Mouse (Mus musculus): Measurements from ENCODE around the gene Fra10ac1. TPM values are rescaled to one million over a fixed set of nuclear protein-coding genes. Genes with fewer than 3 reads are reported as not detected.

Fra10ac1 gene
- 0.24 and 0.31 TPM in 2 replicates for polyA plus RNA-seq (2012)

- H3K36me3 ChIP-seq (ENCODE audit: control insufficient read depth) = no peaks in the 10 kb centered on the region; the same call in 1 of the 2 replicates
- peak within 1 kb of the TSS; percentile 83 for H3K4me3 ChIP-seq (replicated peaks)
- H3K27me3 ChIP-seq (ENCODE audit: control insufficient read depth) = no peaks in the 10 kb centered on the region
- TF ChIP-seq GATA1 (IDR thresholded peaks at IDR 0.05; ENCODE audit: low read length) (no peak), TAL1 (IDR thresholded peaks at IDR 0.05; ENCODE audit: low read length) (no peak)
- peaks cover 20% of the 10 kb centered on the region for H3K4me1 ChIP-seq (ENCODE audit: control insufficient read depth)
- H3K9me3 ChIP-seq (ENCODE audit: control insufficient read depth, low read length) = no peaks in the 10 kb centered on the region; the same call in 1 of the 2 replicates
Observed at GRCm38 (mm10) chr19:38223905-38224684, at the start of gene Fra10ac1. Fra10ac1 (minus strand) TSS chr19:38224156.

DNA sequence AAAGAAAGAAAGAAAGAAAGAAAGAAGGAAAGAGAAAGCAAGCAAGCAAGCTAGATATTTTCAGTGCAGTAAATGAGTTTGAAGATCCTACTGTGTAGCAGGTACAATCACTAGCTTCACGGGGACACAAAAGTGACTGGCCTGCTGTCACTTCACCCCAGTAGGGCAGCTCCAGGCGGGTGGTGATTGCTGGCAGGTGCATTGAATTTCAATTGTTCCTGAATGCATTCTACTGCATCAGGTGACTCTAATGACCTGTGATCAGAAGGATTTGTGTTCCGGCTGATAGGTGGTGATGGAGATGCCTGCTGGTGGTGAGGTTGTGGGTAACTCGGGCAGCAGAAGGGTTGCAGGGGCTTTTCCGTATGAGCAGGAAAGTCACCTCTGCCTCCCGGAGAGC, 47.1 kb upstream of the Fra10ac1 start:
- H3K36me3 ChIP-seq (ENCODE audit: control insufficient read depth) = no peaks in the 10 kb centered on the region
- no peaks in the 10 kb centered on the region; the same call in 1 of the 2 replicates for H3K27me3 ChIP-seq (ENCODE audit: control insufficient read depth)
- no peaks in the 10 kb centered on the region for H3K9me3 ChIP-seq (ENCODE audit: control insufficient read depth, low read length)
- H3K4me1 ChIP-seq (ENCODE audit: control insufficient read depth) = no peaks in the 10 kb centered on the region
- no peak for TF ChIP-seq GATA1 (IDR thresholded peaks at IDR 0.05; ENCODE audit: low read length)
- no peak for TF ChIP-seq TAL1 (IDR thresholded peaks at IDR 0.05; ENCODE audit: low read length)
- no peak overlapping the region for H3K4me3 ChIP-seq (replicated peaks)

GRCm38 (mm10) chr19:38267469-38267868, 43.5 kb upstream of the Fra10ac1 start:
- no peak for TF ChIP-seq GATA1 (IDR thresholded peaks at IDR 0.05; ENCODE audit: low read length)
- no peak for TF ChIP-seq TAL1 (IDR thresholded peaks at IDR 0.05; ENCODE audit: low read length)
- Histone ChIP-seq H3K27me3 (ENCODE audit: control insufficient read depth) (peaks cover 11% of the 10 kb centered on the region), H3K9me3 (ENCODE audit: control insufficient read depth, low read length) (no peaks in the 10 kb centered on the region), H3K36me3 (ENCODE audit: control insufficient read depth) (no peaks in the 10 kb centered on the region), H3K4me1 (ENCODE audit: control insufficient read depth) (no peaks in the 10 kb centered on the region), H3K4me3 (replicated peaks) (no peak overlapping the region)

- Histone ChIP-seq H3K36me3 (ENCODE audit: control insufficient read depth) (no peaks in the 10 kb centered on the region), H3K9me3 (ENCODE audit: control insufficient read depth, low read length) (no peaks in the 10 kb centered on the region), H3K4me3 (replicated peaks) (no peak overlapping the region), H3K4me1 (ENCODE audit: control insufficient read depth) (no peaks in the 10 kb centered on the region), H3K27me3 (ENCODE audit: control insufficient read depth) (peaks cover 11% of the 10 kb centered on the region)
- no peak for TF ChIP-seq GATA1 (IDR thresholded peaks at IDR 0.05; ENCODE audit: low read length)
- no peak for TF ChIP-seq TAL1 (IDR thresholded peaks at IDR 0.05; ENCODE audit: low read length)
Observed at GRCm38 (mm10) chr19:38265767-38266166, 41.8 kb upstream of the Fra10ac1 start.

DNA sequence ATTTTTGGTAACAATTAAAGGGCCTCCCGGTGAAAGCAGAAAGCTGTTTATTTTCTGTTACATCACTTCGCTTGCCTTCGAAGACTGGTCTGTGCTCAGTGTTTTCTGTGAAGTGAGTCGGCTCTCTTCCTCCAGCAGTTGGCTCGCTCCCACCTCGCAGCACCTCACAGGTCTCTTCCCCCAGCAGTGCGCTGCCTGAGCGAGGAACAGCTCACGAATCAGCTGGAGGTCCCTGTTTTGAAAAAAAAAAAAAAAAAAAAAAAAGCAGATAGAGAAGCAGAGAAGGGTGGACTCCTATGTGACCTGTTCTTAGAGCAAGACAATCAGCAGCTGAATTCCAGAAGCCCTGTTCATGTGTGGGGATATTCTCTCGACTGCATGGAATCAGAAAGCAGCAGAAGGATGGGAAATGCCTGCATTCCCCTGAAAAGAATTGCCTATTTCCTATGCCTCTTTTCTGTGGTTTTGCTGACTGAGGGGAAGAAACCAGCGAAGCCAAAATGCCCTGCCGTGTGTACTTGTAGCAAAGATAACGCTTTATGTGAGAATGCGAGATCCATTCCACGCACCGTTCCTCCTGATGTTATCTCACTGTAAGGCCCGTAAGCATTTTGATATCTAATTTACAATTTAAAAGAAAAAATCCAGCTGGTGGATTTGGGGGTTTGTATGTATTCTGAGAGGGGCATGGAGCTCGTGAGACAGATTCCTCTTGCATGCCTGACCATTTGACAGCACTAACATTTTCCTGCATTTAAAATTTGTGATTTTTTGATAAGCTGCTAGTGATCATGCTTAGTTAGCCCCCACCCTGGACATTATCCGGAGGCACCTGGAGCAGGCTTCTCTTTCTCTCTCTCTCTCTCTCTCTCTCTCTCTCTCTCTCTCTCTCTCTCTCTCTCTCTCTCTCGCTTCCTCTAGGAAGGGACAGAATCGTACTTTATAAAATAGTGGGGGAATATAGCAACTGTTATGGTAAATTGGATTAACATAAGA, 40.8 kb upstream of the Fra10ac1 start, which contains the start of gene Lgi1:
Lgi1 (plus strand) TSS at position 32 of the 996 bp plus-strand sequence.
- H3K9me3 ChIP-seq (ENCODE audit: control insufficient read depth, low read length) = no peaks in the 10 kb centered on the region

DNA sequence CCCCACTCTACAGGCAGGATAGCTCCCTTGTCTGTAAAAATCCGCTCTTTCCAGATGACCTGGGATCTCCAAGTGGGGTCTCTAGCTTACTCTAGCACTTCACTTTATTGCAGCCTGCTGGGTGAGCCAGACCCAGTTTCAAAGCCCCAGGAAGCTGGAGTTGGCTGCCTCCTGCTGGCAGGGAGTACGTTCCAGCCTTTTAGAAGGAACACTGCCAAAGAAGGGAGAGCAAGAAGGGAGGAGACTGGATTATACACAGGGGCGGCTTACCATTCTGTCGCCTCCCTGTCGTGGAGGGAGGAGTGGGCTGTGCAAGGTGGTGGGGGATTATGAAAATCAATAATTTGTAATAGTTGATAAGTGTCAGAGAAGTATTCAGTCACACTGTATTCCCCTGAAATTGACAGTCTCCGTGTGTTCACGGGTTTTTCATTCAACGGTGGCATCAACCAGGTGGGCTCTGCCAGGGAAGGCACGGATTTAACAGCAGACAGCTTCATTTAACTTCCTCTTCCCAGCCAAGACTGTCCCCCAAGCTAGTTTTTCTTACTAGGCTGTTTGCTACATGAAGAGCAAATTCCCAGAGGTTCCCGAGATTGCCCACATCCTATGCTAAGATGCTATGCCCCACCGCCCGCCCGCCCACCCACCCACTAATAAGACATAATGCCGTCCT, 40.0 kb upstream of the Fra10ac1 start:
- Histone ChIP-seq H3K9me3 (ENCODE audit: control insufficient read depth, low read length) (no peaks in the 10 kb centered on the region), H3K36me3 (ENCODE audit: control insufficient read depth) (no peaks in the 10 kb centered on the region), H3K27me3 (ENCODE audit: control insufficient read depth) (peaks cover 11% of the 10 kb centered on the region), H3K4me3 (replicated peaks) (no peak overlapping the region), H3K4me1 (ENCODE audit: control insufficient read depth) (no peaks in the 10 kb centered on the region)
- TF ChIP-seq TAL1 (IDR thresholded peaks at IDR 0.05; ENCODE audit: low read length) (no peak), GATA1 (IDR thresholded peaks at IDR 0.05; ENCODE audit: low read length) (no peak)

More for the DNA sequence above, 40.8 kb upstream of the Fra10ac1 start, which contains the start of gene Lgi1:
- Histone ChIP-seq H3K4me1 (ENCODE audit: control insufficient read depth) (no peaks in the 10 kb centered on the region), H3K27me3 (ENCODE audit: control insufficient read depth) (peaks cover 11% of the 10 kb centered on the region), H3K36me3 (ENCODE audit: control insufficient read depth) (no peaks in the 10 kb centered on the region), H3K4me3 (replicated peaks) (no peak within 1 kb of the TSS)
- TF ChIP-seq GATA1 (IDR thresholded peaks at IDR 0.05; ENCODE audit: low read length) (no peak), TAL1 (IDR thresholded peaks at IDR 0.05; ENCODE audit: low read length) (no peak)

GRCm38 (mm10) chr19:38261351-38261750, 37.4 kb upstream of the Fra10ac1 start:
- Histone ChIP-seq H3K9me3 (ENCODE audit: control insufficient read depth, low read length) (no peaks in the 10 kb centered on the region), H3K27me3 (ENCODE audit: control insufficient read depth) (peaks cover 11% of the 10 kb centered on the region), H3K4me1 (ENCODE audit: control insufficient read depth) (no peaks in the 10 kb centered on the region), H3K4me3 (replicated peaks) (no peak overlapping the region), H3K36me3 (ENCODE audit: control insufficient read depth) (no peaks in the 10 kb centered on the region)
- no peak for TF ChIP-seq TAL1 (IDR thresholded peaks at IDR 0.05; ENCODE audit: low read length)
- no peak for TF ChIP-seq GATA1 (IDR thresholded peaks at IDR 0.05; ENCODE audit: low read length)

DNA sequence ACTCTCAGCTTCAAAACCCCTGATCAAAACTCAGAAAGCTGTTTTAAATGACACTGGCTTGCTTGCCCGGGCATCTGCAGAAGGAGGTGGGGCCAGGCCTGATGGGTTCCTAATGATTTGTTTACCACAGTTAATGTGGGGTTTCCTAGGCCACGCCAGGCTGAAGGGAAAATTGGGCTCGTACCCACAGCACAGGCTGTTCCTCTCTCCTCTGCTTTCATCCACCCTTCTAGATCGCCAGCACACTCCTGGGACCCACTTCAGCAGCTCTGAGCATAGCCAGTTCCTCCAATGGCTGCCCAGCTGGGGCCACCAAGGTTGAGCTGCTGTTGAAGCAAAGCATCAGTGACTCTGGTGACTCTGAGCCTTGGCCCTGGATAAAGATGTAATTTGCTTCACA, 36.4 kb upstream of the Fra10ac1 start:
- no peaks in the 10 kb centered on the region for H3K4me1 ChIP-seq (ENCODE audit: control insufficient read depth)
- H3K36me3 ChIP-seq (ENCODE audit: control insufficient read depth) = no peaks in the 10 kb centered on the region
- no peak for TF ChIP-seq GATA1 (IDR thresholded peaks at IDR 0.05; ENCODE audit: low read length)
- no peak for TF ChIP-seq TAL1 (IDR thresholded peaks at IDR 0.05; ENCODE audit: low read length)
- peaks cover 11% of the 10 kb centered on the region for H3K27me3 ChIP-seq (ENCODE audit: control insufficient read depth)
- H3K4me3 ChIP-seq (replicated peaks) = no peak overlapping the region
- no peaks in the 10 kb centered on the region for H3K9me3 ChIP-seq (ENCODE audit: control insufficient read depth, low read length)

Data from erythroblast, embryonic 14.5 days (primary cell).